8 mouse cellular contexts compared by ENCODE assay signal in genomic region chr7:28726600-28726999, GRCm38 (mm10). TPM values are rescaled to one million over a fixed set of nuclear protein-coding genes. Genes with fewer than 3 reads are reported as not detected.
A peak's percentile ranks its signal among the peaks of the same experiment; 100 is the strongest.
DNase-seq lines count a peak whose midpoint lies in the region; ATAC-seq and TF ChIP-seq lines count a peak whose summit lies in the region.

No protein-coding gene starts in this region.

- H3K4me1 ChIP-seq in embryonic facial prominence, embryonic 13.5 days, result 0 out of 2 replicates have a peak, but pooled peaks cover 4% of the 10 kb centered on the region
- peaks cover 6% of the 10 kb centered on the region for H3K4me1 ChIP-seq in heart, embryonic 15.5 days (replicated peaks)
- no peaks in the 10 kb centered on the region for H3K4me1 ChIP-seq in liver, postnatal 0 days (ENCODE audit: insufficient read depth)
- no peaks in the 10 kb centered on the region for H3K4me1 ChIP-seq in neural tube, embryonic 14.5 days (ENCODE audit: control insufficient read depth, insufficient read depth, low read length)

- no peak for ATAC-seq in embryonic facial prominence, embryonic 13.5 days (ENCODE audit: insufficient number of reproducible peaks, insufficient read depth, low FRiP score, low TSS enrichment, low read depth)
- 0 out of 2 replicates have a peak, but pooled peaks have one; percentile 50 for ATAC-seq in heart, embryonic 15.5 days (replicated peaks; ENCODE audit: insufficient number of reproducible peaks, insufficient read depth, low FRiP score, low read depth)
- 0 out of 2 replicates have a peak, but pooled peaks have one; percentile 44 for ATAC-seq in liver, postnatal 0 days
- ATAC-seq in neural tube, embryonic 14.5 days (ENCODE audit: low read depth), result peak; percentile 81; the same call in 1 of the 2 replicates

- H3K9me3 ChIP-seq in embryonic facial prominence, embryonic 13.5 days, result no peaks in the 10 kb centered on the region; the same call in 1 of the 2 replicates
- H3K9me3 ChIP-seq in heart, embryonic 15.5 days (replicated peaks), result peaks cover 5% of the 10 kb centered on the region; the same call in 1 of the 2 replicates
- H3K9me3 ChIP-seq in liver, postnatal 0 days (ENCODE audit: low read length), result peaks cover 4% of the 10 kb centered on the region; the same call in 1 of the 2 replicates
- H3K9me3 ChIP-seq in neural tube, embryonic 14.5 days (ENCODE audit: control insufficient read depth, low read length), result no peaks in the 10 kb centered on the region

- peak overlapping the region; percentile 37 for H3K4me2 ChIP-seq in embryonic facial prominence, embryonic 13.5 days
- H3K4me2 ChIP-seq in heart, embryonic 15.5 days, result no peak overlapping the region
- H3K4me2 ChIP-seq in liver, postnatal 0 days (ENCODE audit: low read depth, low read length), result no peak overlapping the region
- H3K4me2 ChIP-seq in neural tube, embryonic 14.5 days (ENCODE audit: low read depth, low read length), result no peak overlapping the region

- peak; percentile 88 for TF ChIP-seq CTCF in liver, postnatal 0 days (IDR thresholded peaks at IDR 0.05; ENCODE audit: low read depth)

- H3K36me3 ChIP-seq in embryonic facial prominence, embryonic 13.5 days, result peaks cover 23% of the 10 kb centered on the region
- H3K36me3 ChIP-seq in heart, embryonic 15.5 days, result peaks cover 13% of the 10 kb centered on the region
- H3K36me3 ChIP-seq in liver, postnatal 0 days (replicated peaks; ENCODE audit: insufficient read depth, low read length), result 0 out of 2 replicates have a peak, but pooled peaks cover 2% of the 10 kb centered on the region
- H3K36me3 ChIP-seq in neural tube, embryonic 14.5 days (ENCODE audit: control insufficient read depth, insufficient read depth, low read length), result no peaks in the 10 kb centered on the region

- peak; percentile 87 for DNase-seq in 416B (ENCODE audit: low read depth)
- peak; percentile 87 for DNase-seq in adrenal gland, postnatal 25 days
- DNase-seq in kidney, postnatal 14 days, result peak; percentile 69
- peak; percentile 80 for DNase-seq in liver, postnatal 0 days
- peak; percentile 70 for DNase-seq in telencephalon, adult 2 months (ENCODE audit: low read depth, low spot score)

- H3K27me3 ChIP-seq in embryonic facial prominence, embryonic 13.5 days, result no peaks in the 10 kb centered on the region
- H3K27me3 ChIP-seq in heart, embryonic 15.5 days, result no peaks in the 10 kb centered on the region
- H3K27me3 ChIP-seq in liver, postnatal 0 days (ENCODE audit: insufficient read depth, low read length), result no peaks in the 10 kb centered on the region
- no peaks in the 10 kb centered on the region for H3K27me3 ChIP-seq in neural tube, embryonic 14.5 days (ENCODE audit: control insufficient read depth, insufficient read depth, low read length)

- no peak for TF ChIP-seq EP300 in liver, postnatal 0 days (IDR thresholded peaks at IDR 0.05; ENCODE audit: low read depth)

- 7% methylated on average over 14 of the region's 14 CpGs for WGBS in embryonic facial prominence, embryonic 13.5 days
- 10% methylated on average over 14 of the region's 14 CpGs for WGBS in heart, embryonic 15.5 days
- 11% methylated on average over 14 of the region's 14 CpGs for WGBS in liver, postnatal 0 days (ENCODE audit: insufficient replicate concordance)
- 7% methylated on average over 14 of the region's 14 CpGs for WGBS in neural tube, embryonic 14.5 days

- H3K27ac ChIP-seq in embryonic facial prominence, embryonic 13.5 days, result no peak overlapping the region
- H3K27ac ChIP-seq in heart, embryonic 15.5 days, result no peak overlapping the region
- H3K27ac ChIP-seq in liver, postnatal 0 days (ENCODE audit: low read depth), result no peak overlapping the region
- no peak overlapping the region for H3K27ac ChIP-seq in neural tube, embryonic 14.5 days (ENCODE audit: low read depth, low read length)

- 0 out of 2 replicates have a peak overlapping the region, but pooled peaks have one; percentile 9 for H3K4me3 ChIP-seq in embryonic facial prominence, embryonic 13.5 days
- no peak overlapping the region for H3K4me3 ChIP-seq in heart, embryonic 15.5 days
- H3K4me3 ChIP-seq in liver, postnatal 0 days (ENCODE audit: low read depth, low read length), result no peak overlapping the region
- H3K4me3 ChIP-seq in neural tube, embryonic 14.5 days (ENCODE audit: low read depth, low read length), result no peak overlapping the region

- no peak overlapping the region for H3K9ac ChIP-seq in embryonic facial prominence, embryonic 13.5 days
- H3K9ac ChIP-seq in heart, embryonic 15.5 days, result no peak overlapping the region
- no peak overlapping the region; the same call in 1 of the 2 replicates for H3K9ac ChIP-seq in liver, postnatal 0 days (replicated peaks)
- H3K9ac ChIP-seq in neural tube, embryonic 14.5 days (replicated peaks; ENCODE audit: low read depth, low read length), result no peak overlapping the region

RNA-seq across cellular contexts. Expression of gene Fbxo17, which starts 10.0 kb away (rescaled TPM):
- 3.9 and 5.3 TPM in 2 replicates for total RNA-seq in adrenal gland, postnatal 25 days (2021)
- polyA plus RNA-seq in embryonic facial prominence, embryonic 13.5 days (2015; fragmentation: Nextera tagmentation; extraction: Ambion mirVana), result 18.1 and 21.6 TPM in 2 replicates
- 7.7 and 9.7 TPM in 2 replicates for polyA plus RNA-seq in heart, embryonic 15.5 days (2015; fragmentation: Nextera tagmentation; extraction: Ambion mirVana)
- polyA plus RNA-seq in liver, postnatal 0 days (2015; fragmentation: Nextera tagmentation; extraction: Ambion mirVana), result 0.90 and 1.0 TPM in 2 replicates
- 2.4 TPM in 2 replicates for polyA plus RNA-seq in neural tube, embryonic 14.5 days (2014; fragmentation: Nextera tagmentation; extraction: Ambion mirVana)

RNA-seq across cellular contexts. Expression of gene Mrps12, which starts 15.0 kb away (rescaled TPM):
- total RNA-seq in adrenal gland, postnatal 25 days (2021), result 78.8 and 86.5 TPM in 2 replicates
- 127 and 132 TPM in 2 replicates for polyA plus RNA-seq in embryonic facial prominence, embryonic 13.5 days (2015; fragmentation: Nextera tagmentation; extraction: Ambion mirVana)
- 102 and 109 TPM in 2 replicates for polyA plus RNA-seq in heart, embryonic 15.5 days (2015; fragmentation: Nextera tagmentation; extraction: Ambion mirVana)
- polyA plus RNA-seq in liver, postnatal 0 days (2015; fragmentation: Nextera tagmentation; extraction: Ambion mirVana), result 77.2 and 83.9 TPM in 2 replicates
- 109 and 126 TPM in 2 replicates for polyA plus RNA-seq in neural tube, embryonic 14.5 days (2014; fragmentation: Nextera tagmentation; extraction: Ambion mirVana)

RNA-seq across cellular contexts. Expression of gene Sars2, which starts 15.2 kb away (rescaled TPM):
- total RNA-seq in adrenal gland, postnatal 25 days (2021), result 15.4 and 22.3 TPM in 2 replicates
- polyA plus RNA-seq in embryonic facial prominence, embryonic 13.5 days (2015; fragmentation: Nextera tagmentation; extraction: Ambion mirVana), result 27.3 and 30.8 TPM in 2 replicates
- 16.8 and 20.6 TPM in 2 replicates for polyA plus RNA-seq in heart, embryonic 15.5 days (2015; fragmentation: Nextera tagmentation; extraction: Ambion mirVana)
- polyA plus RNA-seq in liver, postnatal 0 days (2015; fragmentation: Nextera tagmentation; extraction: Ambion mirVana), result 7.9 and 8.5 TPM in 2 replicates
- 19.3 and 19.9 TPM in 2 replicates for polyA plus RNA-seq in neural tube, embryonic 14.5 days (2014; fragmentation: Nextera tagmentation; extraction: Ambion mirVana)

RNA-seq across cellular contexts. Expression of gene Ccer2, which starts 29.4 kb away (rescaled TPM):
- not detected in 2 replicates for total RNA-seq in adrenal gland, postnatal 25 days (2021)
- 0.89 and 2.1 TPM in 2 replicates for polyA plus RNA-seq in embryonic facial prominence, embryonic 13.5 days (2015; fragmentation: Nextera tagmentation; extraction: Ambion mirVana)
- not detected in 2 replicates for polyA plus RNA-seq in heart, embryonic 15.5 days (2015; fragmentation: Nextera tagmentation; extraction: Ambion mirVana)
- not detected in 2 replicates for polyA plus RNA-seq in liver, postnatal 0 days (2015; fragmentation: Nextera tagmentation; extraction: Ambion mirVana)
- polyA plus RNA-seq in neural tube, embryonic 14.5 days (2014; fragmentation: Nextera tagmentation; extraction: Ambion mirVana), result 0.79 and 0.81 TPM in 2 replicates

RNA-seq across cellular contexts. Expression of gene Fbxo27, which starts 34.0 kb away (rescaled TPM):
- 1.3 and 1.9 TPM in 2 replicates for total RNA-seq in adrenal gland, postnatal 25 days (2021)
- 7.7 and 8.3 TPM in 2 replicates for polyA plus RNA-seq in embryonic facial prominence, embryonic 13.5 days (2015; fragmentation: Nextera tagmentation; extraction: Ambion mirVana)
- 3.4 and 3.9 TPM in 2 replicates for polyA plus RNA-seq in heart, embryonic 15.5 days (2015; fragmentation: Nextera tagmentation; extraction: Ambion mirVana)
- polyA plus RNA-seq in liver, postnatal 0 days (2015; fragmentation: Nextera tagmentation; extraction: Ambion mirVana), result 0.19 and 0.24 TPM in 2 replicates
- 6.7 and 11.8 TPM in 2 replicates for polyA plus RNA-seq in neural tube, embryonic 14.5 days (2014; fragmentation: Nextera tagmentation; extraction: Ambion mirVana)
